8 mouse cellular contexts compared by ENCODE assay signal in genomic region chr2:84734351-84734864, GRCm38 (mm10). TPM values are rescaled to one million over a fixed set of nuclear protein-coding genes. Genes with fewer than 3 reads are reported as not detected.
DNase-seq lines count a peak whose midpoint lies in the region; ATAC-seq and TF ChIP-seq lines count a peak whose summit lies in the region.

No protein-coding gene starts in this region.

- TF ChIP-seq CTCF in lung, adult 2 months (IDR thresholded peaks at IDR 0.05; ENCODE audit: insufficient read depth, low read length) = no peak
- TF ChIP-seq CTCF in embryonic fibroblast, embryonic 13.5 days (IDR thresholded peaks at IDR 0.05; ENCODE audit: borderline replicate concordance, insufficient read depth, low read length) = no peak

- H3K4me2 ChIP-seq in limb, embryonic 11.5 days (ENCODE audit: low read depth, severe bottlenecking) = peak overlapping the region; percentile 59
- peak overlapping the region; percentile 79 for H3K4me2 ChIP-seq in neural tube, embryonic 15.5 days

- H3K27ac ChIP-seq in brown adipose tissue, adult 24 weeks (replicated peaks; ENCODE audit: low read depth, low read length) = no peak overlapping the region
- no peak overlapping the region for H3K27ac ChIP-seq in embryonic fibroblast, embryonic 13.5 days (ENCODE audit: insufficient read depth, low read length)
- 0 out of 2 replicates have a peak overlapping the region, but pooled peaks have one; percentile 37 for H3K27ac ChIP-seq in limb, embryonic 11.5 days (replicated peaks; ENCODE audit: low read depth, low read length)
- H3K27ac ChIP-seq in neural tube, embryonic 15.5 days (replicated peaks) = peak overlapping the region; percentile 88

- DNase-seq in lung, adult 2 months = no peak
- DNase-seq in lung, postnatal 14 days = no peak
- peak; percentile 73 for DNase-seq in limb, embryonic 11.5 days (ENCODE audit: low spot score)
- no peak for DNase-seq in gastrocnemius, postnatal 10 days
- DNase-seq in layer of hippocampus, adult 11-12 months (ENCODE audit: low spot score) = no peak

- peak overlapping the region; percentile 60 for H3K9ac ChIP-seq in limb, embryonic 11.5 days (ENCODE audit: low read length)
- peak overlapping the region; percentile 71 for H3K9ac ChIP-seq in neural tube, embryonic 15.5 days (replicated peaks)

- H3K4me1 ChIP-seq in lung, adult 2 months (ENCODE audit: control insufficient read depth, insufficient read depth, low read length) = no peaks in the 10 kb centered on the region; the same call in 1 of the 2 replicates
- H3K4me1 ChIP-seq in brown adipose tissue, adult 24 weeks (ENCODE audit: control insufficient read depth, insufficient read depth, insufficient read length, low read length) = no peaks in the 10 kb centered on the region; the same call in 1 of the 2 replicates
- H3K4me1 ChIP-seq in embryonic fibroblast, embryonic 13.5 days (ENCODE audit: control insufficient read depth, insufficient read depth, low read length) = no peaks in the 10 kb centered on the region; the same call in 1 of the 2 replicates
- peaks cover 34% of the 10 kb centered on the region for H3K4me1 ChIP-seq in limb, embryonic 11.5 days (ENCODE audit: control insufficient read depth, insufficient read depth, low read length)
- peaks cover 64% of the 10 kb centered on the region for H3K4me1 ChIP-seq in neural tube, embryonic 15.5 days

- H3K4me3 ChIP-seq in lung, adult 2 months (replicated peaks; ENCODE audit: extremely low read depth, low read depth, low read length) = peak overlapping the region; percentile 10
- H3K4me3 ChIP-seq in brown adipose tissue, adult 24 weeks (ENCODE audit: insufficient read depth, low read depth, low read length) = peak overlapping the region; percentile 46
- H3K4me3 ChIP-seq in embryonic fibroblast, embryonic 13.5 days (ENCODE audit: insufficient read depth, low read length) = peak overlapping the region; percentile 12
- H3K4me3 ChIP-seq in limb, embryonic 11.5 days (ENCODE audit: low read depth, low read length) = peak overlapping the region; percentile 44
- H3K4me3 ChIP-seq in neural tube, embryonic 15.5 days (replicated peaks) = peak overlapping the region; percentile 62

- WGBS in lung, adult 2 months = 2% methylated on average over 11 of the region's 11 CpGs
- WGBS in limb, embryonic 11.5 days = under 1% methylated on average over 11 of the region's 11 CpGs
- WGBS in neural tube, embryonic 15.5 days = 0% methylated on average over 11 of the region's 11 CpGs

- H3K27me3 ChIP-seq in limb, embryonic 11.5 days (ENCODE audit: control insufficient read depth, insufficient read depth, low read length) = no peaks in the 10 kb centered on the region
- H3K27me3 ChIP-seq in neural tube, embryonic 15.5 days (replicated peaks) = no peaks in the 10 kb centered on the region

- no peak for TF ChIP-seq POLR2A in lung, adult 2 months (IDR thresholded peaks at IDR 0.05; ENCODE audit: borderline replicate concordance, extremely low read depth, low read depth, low read length)
- TF ChIP-seq POLR2A in embryonic fibroblast, embryonic 13.5 days (IDR thresholded peaks at IDR 0.05; ENCODE audit: low read depth, low read length) = peak; percentile 32

- H3K36me3 ChIP-seq in limb, embryonic 11.5 days (ENCODE audit: control insufficient read depth, insufficient read depth, low read length) = no peaks in the 10 kb centered on the region; the same call in 1 of the 2 replicates
- H3K36me3 ChIP-seq in neural tube, embryonic 15.5 days = no peaks in the 10 kb centered on the region

- ATAC-seq in limb, embryonic 11.5 days (ENCODE audit: insufficient number of reproducible peaks, low FRiP score, low TSS enrichment, low read depth) = peak; percentile 19; the same call in 1 of the 2 replicates
- peak; percentile 71 for ATAC-seq in neural tube, embryonic 15.5 days (ENCODE audit: low FRiP score)

- H3K9me3 ChIP-seq in limb, embryonic 11.5 days (ENCODE audit: control insufficient read depth, low read length) = no peaks in the 10 kb centered on the region
- no peaks in the 10 kb centered on the region for H3K9me3 ChIP-seq in neural tube, embryonic 15.5 days (replicated peaks)

RNA-seq across cellular contexts. Expression of gene Ypel4, which starts 0.6 kb away (rescaled TPM):
- 1.6 and 2.0 TPM in 2 replicates for polyA plus RNA-seq in lung, adult 2 months (2012; rRNA removed)
- polyA plus RNA-seq in brown adipose tissue, adult 24 weeks (2012; ENCODE audit: insufficient read depth, insufficient read length, missing spikeins) = not detected in 2 replicates
- 1.3 and 4.6 TPM in 2 replicates for polyA plus RNA-seq in embryonic fibroblast, embryonic 13.5 days (2011; ENCODE audit: insufficient read length, low read depth, missing spikeins)
- polyA plus RNA-seq in limb, embryonic 11.5 days (2014; fragmentation: Nextera tagmentation; extraction: Ambion mirVana) = 7.4 and 9.9 TPM in 2 replicates
- polyA plus RNA-seq in neural tube, embryonic 15.5 days (2015; fragmentation: Nextera tagmentation; extraction: Ambion mirVana) = 15.0 and 16.2 TPM in 2 replicates
- 1 to 10 TPM in 1 of 2 experiments, under 1 TPM in 1; 0.49 to 1.4 TPM for total RNA-seq in gastrocnemius, postnatal 10 days (2021)

RNA-seq across cellular contexts. Expression of gene Clp1, which starts 7.3 kb away (rescaled TPM):
- 6.0 and 10.3 TPM in 2 replicates for polyA plus RNA-seq in lung, adult 2 months (2012; rRNA removed)
- 9.4 and 13.7 TPM in 2 replicates for polyA plus RNA-seq in brown adipose tissue, adult 24 weeks (2012; ENCODE audit: insufficient read depth, insufficient read length, missing spikeins)
- polyA plus RNA-seq in embryonic fibroblast, embryonic 13.5 days (2011; ENCODE audit: insufficient read length, low read depth, missing spikeins) = 8.9 and 10.4 TPM in 2 replicates
- polyA plus RNA-seq in limb, embryonic 11.5 days (2014; fragmentation: Nextera tagmentation; extraction: Ambion mirVana) = 57.3 and 57.6 TPM in 2 replicates
- 19.7 and 23.8 TPM in 2 replicates for polyA plus RNA-seq in neural tube, embryonic 15.5 days (2015; fragmentation: Nextera tagmentation; extraction: Ambion mirVana)
- 1 to 10 TPM; 4.6 to 5.3 TPM for total RNA-seq in gastrocnemius, postnatal 10 days (2021)

RNA-seq across cellular contexts. Expression of gene Gm19426, which starts 9.0 kb away (rescaled TPM):
- 1.8 and 4.1 TPM in 2 replicates for polyA plus RNA-seq in lung, adult 2 months (2012; rRNA removed)
- not detected in 2 replicates for polyA plus RNA-seq in brown adipose tissue, adult 24 weeks (2012; ENCODE audit: insufficient read depth, insufficient read length, missing spikeins)
- polyA plus RNA-seq in embryonic fibroblast, embryonic 13.5 days (2011; ENCODE audit: insufficient read length, low read depth, missing spikeins) = 2.7 and 4.9 TPM in 2 replicates
- polyA plus RNA-seq in limb, embryonic 11.5 days (2014; fragmentation: Nextera tagmentation; extraction: Ambion mirVana) = 4.6 and 6.1 TPM in 2 replicates
- 5.0 and 5.9 TPM in 2 replicates for polyA plus RNA-seq in neural tube, embryonic 15.5 days (2015; fragmentation: Nextera tagmentation; extraction: Ambion mirVana)
- total RNA-seq in gastrocnemius, postnatal 10 days (2021) = 1 to 10 TPM in 1 of 2 experiments, under 1 TPM in 1; 0.77 to 1.4 TPM

RNA-seq across cellular contexts. Expression of gene Zdhhc5, which starts 19.4 kb away (rescaled TPM):
- 34.6 and 41.4 TPM in 2 replicates for polyA plus RNA-seq in lung, adult 2 months (2012; rRNA removed)
- 25.5 and 40.4 TPM in 2 replicates for polyA plus RNA-seq in brown adipose tissue, adult 24 weeks (2012; ENCODE audit: insufficient read depth, insufficient read length, missing spikeins)
- 76.6 and 78.8 TPM in 2 replicates for polyA plus RNA-seq in embryonic fibroblast, embryonic 13.5 days (2011; ENCODE audit: insufficient read length, low read depth, missing spikeins)
- 31.1 and 32.6 TPM in 2 replicates for polyA plus RNA-seq in limb, embryonic 11.5 days (2014; fragmentation: Nextera tagmentation; extraction: Ambion mirVana)
- polyA plus RNA-seq in neural tube, embryonic 15.5 days (2015; fragmentation: Nextera tagmentation; extraction: Ambion mirVana) = 15.6 and 17.6 TPM in 2 replicates
- total RNA-seq in gastrocnemius, postnatal 10 days (2021) = 10 to 100 TPM; 42.7 to 47.9 TPM

RNA-seq across cellular contexts. Expression of gene Serping1, which starts 40.8 kb away (rescaled TPM):
- polyA plus RNA-seq in lung, adult 2 months (2012; rRNA removed) = 822 and 853 TPM in 2 replicates
- polyA plus RNA-seq in brown adipose tissue, adult 24 weeks (2012; ENCODE audit: insufficient read depth, insufficient read length, missing spikeins) = 74.6 and 108 TPM in 2 replicates
- 27.3 and 40.2 TPM in 2 replicates for polyA plus RNA-seq in embryonic fibroblast, embryonic 13.5 days (2011; ENCODE audit: insufficient read length, low read depth, missing spikeins)
- 12.4 and 13.3 TPM in 2 replicates for polyA plus RNA-seq in limb, embryonic 11.5 days (2014; fragmentation: Nextera tagmentation; extraction: Ambion mirVana)
- 33.1 and 38.3 TPM in 2 replicates for polyA plus RNA-seq in neural tube, embryonic 15.5 days (2015; fragmentation: Nextera tagmentation; extraction: Ambion mirVana)
- total RNA-seq in gastrocnemius, postnatal 10 days (2021) = 10 to 100 TPM; 74.7 to 84.1 TPM

Comparison
In these comparisons a context has a peak if more than half of its experiments do, and no peak if none do; other contexts are left out.
1. H3K4me3 ChIP-seq: peak in every context shown above with its lines; median percentile 62 in neural tube, embryonic 15.5 days; 46 in brown adipose tissue, adult 24 weeks; 44 in limb, embryonic 11.5 days; 12 in embryonic fibroblast, embryonic 13.5 days; 10 in lung, adult 2 months.
2. H3K27ac ChIP-seq: peak in limb, embryonic 11.5 days (single experiment) and neural tube, embryonic 15.5 days (single experiment); none in brown adipose tissue, adult 24 weeks (single experiment) and embryonic fibroblast, embryonic 13.5 days (single experiment).